Mouse (Mus musculus) small intestine, adult 2 months (tissue): ENCODE results near the gene Dusp19.

Experiments
- CTCF ChIP-seq: fragments of 200-500 bp; IDR thresholded peaks from 2 replicates; pipeline ENCODE4 v1.5.1; 2012; ENCODE audit warnings: low read depth, mild to moderate bottlenecking, control low read depth, inconsistent platforms, low read length, moderate library complexity, mixed read lengths; ENCODE audit not compliant: insufficient replicate concordance, insufficient read length; ENCODE audit errors: extremely low read depth
- POLR2A ChIP-seq: fragments of 200-500 bp; IDR thresholded peaks from 2 replicates; pipeline ENCODE4 v1.6.1; 2012; ENCODE audit warnings: low read depth, mild to moderate bottlenecking, control low read depth, inconsistent platforms, low read length, moderate library complexity

- TF ChIP-seq CTCF (no peak), POLR2A (no peak)
Measured at GRCm38 (mm10) chr2:80594215-80594918, 22.5 kb upstream of the Dusp19 start.
